Mouse (Mus musculus) forebrain, embryonic 15.5 days (tissue): Measurements from ENCODE around the gene Tmem233. TPM values are rescaled to one million over a fixed set of nuclear protein-coding genes. Genes with fewer than 3 reads are reported as not detected.
A peak's percentile ranks its signal among the peaks of the same experiment; 100 is the strongest.

Experiments used
- ATAC-seq: fragments of 200-750 bp; cut with Nextera tagmentation; replicated peaks from 2 replicates; pipeline ENCODE4 v1.8.0; 2017; ENCODE audit warnings: mild to moderate bottlenecking, moderate TSS enrichment, moderate library complexity
- H3K27ac ChIP-seq: fragments of 300-500 bp; sonication (generic); replicated peaks from 2 replicates; pipeline ENCODE4 v1.5.1; 2015; ENCODE audit warnings: mild to moderate bottlenecking, inconsistent platforms
- H3K27me3 ChIP-seq: fragments of 300-500 bp; sonication (generic); 2 replicates; pipeline ENCODE4 v1.6.1; 2015; ENCODE audit warnings: inconsistent platforms
- H3K36me3 ChIP-seq: fragments of 300-500 bp; sonication (generic); 2 replicates; pipeline ENCODE4 v1.6.1; 2015; ENCODE audit warnings: mild to moderate bottlenecking, inconsistent platforms
- H3K4me1 ChIP-seq: fragments of 300-500 bp; sonication (generic); 2 replicates; pipeline ENCODE4 v1.6.1; 2015; ENCODE audit warnings: inconsistent platforms
- H3K4me2 ChIP-seq: fragments of 300-500 bp; sonication (generic); replicated peaks from 2 replicates; pipeline ENCODE4 v1.6.1; 2015; ENCODE audit warnings: mild to moderate bottlenecking, inconsistent platforms
- H3K4me3 ChIP-seq: fragments of 300-500 bp; sonication (generic); 2 replicates; pipeline ENCODE4 v1.5.1; 2015; ENCODE audit warnings: mild to moderate bottlenecking, inconsistent platforms
- H3K9ac ChIP-seq: fragments of 300-500 bp; sonication (generic); replicated peaks from 2 replicates; pipeline ENCODE4 v1.6.1; 2015; ENCODE audit warnings: mild to moderate bottlenecking, inconsistent platforms
- H3K9me3 ChIP-seq: fragments of 300-500 bp; sonication (generic); 2 replicates; pipeline ENCODE4 v1.6.1; 2016; ENCODE audit warnings: inconsistent platforms
- WGBS: fragments of 180-500 bp; shearing (Covaris S2); methylation state at CpG from one replicate; pipeline ENCODE4 v1.1.7; 2015; ENCODE audit warnings: mixed read lengths; 5-methylcytosine and 5-hydroxymethylcytosine counted together
- polyA plus RNA-seq: library from polyadenylated mRNA; unstranded; fragments of >200 nt; fragmentation: Nextera tagmentation; extraction: Ambion mirVana; gene quantifications from 2 replicates; pipeline ENCODE4 v1.2.1, GENCODE M21; 2015

The Tmem233 gene
- polyA plus RNA-seq, 1 experiment from 2014 or later: not detected

DNA sequence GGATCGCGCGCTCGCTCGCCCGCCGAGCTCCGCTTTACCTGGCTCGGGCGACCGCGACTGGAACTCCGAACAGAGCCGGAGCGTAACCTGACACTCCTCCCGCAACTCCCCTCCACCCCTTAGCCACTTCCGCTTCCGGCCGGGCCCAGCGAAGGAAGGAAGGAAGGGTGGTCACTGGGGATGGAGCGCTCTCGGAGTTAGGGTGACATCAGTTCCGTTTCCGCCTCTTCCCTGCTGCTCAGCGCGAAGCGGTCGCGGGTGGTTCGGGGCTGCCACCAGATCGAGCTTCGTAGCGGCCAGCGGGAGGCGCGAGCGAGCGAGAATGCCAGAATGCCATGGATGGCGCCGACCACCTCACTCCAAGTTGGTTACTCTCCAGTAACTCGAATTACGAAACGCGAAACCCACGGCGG lies 58.7 kb downstream of the Tmem233 start, which contains the start of gene Prkab1:
Prkab1 (minus strand) TSS at position 182 of the 413 bp plus-strand sequence.
- peaks cover 21% of the 10 kb centered on the region for H3K4me1 ChIP-seq
- H3K4me2 ChIP-seq: peak within 1 kb of the TSS; percentile 87
- under 1% methylated on average over 45 of the region's 46 CpGs for WGBS
- no peaks in the 10 kb centered on the region for H3K9me3 ChIP-seq
- peaks cover 15% of the 10 kb centered on the region for H3K36me3 ChIP-seq
- peak within 1 kb of the TSS; percentile 85 for H3K4me3 ChIP-seq
- H3K27me3 ChIP-seq: no peaks in the 10 kb centered on the region
- peak within 1 kb of the TSS; percentile 82 for H3K9ac ChIP-seq
- peak; percentile 97 for ATAC-seq
- H3K27ac ChIP-seq: peak within 1 kb of the TSS; percentile 85

DNA sequence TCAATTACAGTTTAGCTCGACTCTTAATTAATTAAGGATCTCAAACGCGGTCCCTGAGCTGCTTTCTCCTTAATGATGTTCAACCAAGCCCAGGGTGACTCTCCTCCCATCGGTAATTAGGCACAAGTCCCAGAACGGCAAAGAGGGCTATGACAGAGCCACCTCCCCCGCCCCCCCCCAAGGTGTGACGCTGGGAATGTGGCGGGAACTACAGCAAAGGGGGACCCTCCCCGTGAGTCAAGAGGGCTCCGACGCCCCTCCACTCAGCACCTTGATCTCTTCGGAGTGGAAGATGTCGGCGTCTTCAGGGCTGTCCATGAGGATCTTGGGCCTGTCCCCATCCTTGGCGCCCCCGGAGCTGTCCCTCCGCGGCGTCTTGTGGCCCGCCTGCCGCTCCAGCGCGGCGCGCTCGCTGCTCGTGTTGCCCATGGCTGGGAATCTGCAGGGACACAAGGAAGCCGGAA lies 59.2 kb downstream of the Tmem233 start:
- Histone ChIP-seq H3K27ac (peak overlapping the region; percentile 85), H3K4me3 (peak overlapping the region; percentile 85), H3K4me1 (peaks cover 21% of the 10 kb centered on the region), H3K27me3 (no peaks in the 10 kb centered on the region), H3K36me3 (peaks cover 19% of the 10 kb centered on the region), H3K4me2 (peak overlapping the region; percentile 87), H3K9ac (peak overlapping the region; percentile 82), H3K9me3 (no peaks in the 10 kb centered on the region)
- ATAC-seq: peak; percentile 73
- WGBS: under 1% methylated on average over 28 of the region's 28 CpGs

DNA sequence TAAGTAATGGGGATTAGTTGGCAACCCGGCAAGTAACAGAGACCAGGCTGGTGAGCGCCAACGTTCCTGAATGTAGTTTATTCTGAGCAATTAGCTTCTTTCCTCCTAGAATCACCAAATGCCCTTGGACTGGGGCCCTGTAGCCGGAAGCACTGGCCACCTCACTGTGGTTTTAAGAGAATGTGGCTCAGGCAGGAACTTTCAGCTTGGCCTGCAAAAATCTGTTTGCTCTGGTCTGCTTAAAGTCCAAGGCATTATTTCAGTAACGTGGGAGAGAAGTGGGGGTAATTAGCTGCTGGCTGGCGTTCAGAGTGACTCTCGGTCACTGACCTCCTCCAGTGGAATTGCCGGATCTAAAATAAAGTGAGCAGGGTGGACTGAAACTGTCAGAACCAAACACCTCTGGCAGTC lies 59.8 kb downstream of the Tmem233 start:
- H3K4me2 ChIP-seq: peak overlapping the region; percentile 87
- peak overlapping the region; percentile 85 for H3K27ac ChIP-seq
- peak overlapping the region; percentile 85 for H3K4me3 ChIP-seq
- peak overlapping the region; percentile 82 for H3K9ac ChIP-seq
- H3K27me3 ChIP-seq: no peaks in the 10 kb centered on the region
- H3K4me1 ChIP-seq: peaks cover 21% of the 10 kb centered on the region
- H3K9me3 ChIP-seq: no peaks in the 10 kb centered on the region
- ATAC-seq: no peak
- 3% methylated on average over 8 of the region's 8 CpGs for WGBS
- H3K36me3 ChIP-seq: peaks cover 25% of the 10 kb centered on the region

DNA sequence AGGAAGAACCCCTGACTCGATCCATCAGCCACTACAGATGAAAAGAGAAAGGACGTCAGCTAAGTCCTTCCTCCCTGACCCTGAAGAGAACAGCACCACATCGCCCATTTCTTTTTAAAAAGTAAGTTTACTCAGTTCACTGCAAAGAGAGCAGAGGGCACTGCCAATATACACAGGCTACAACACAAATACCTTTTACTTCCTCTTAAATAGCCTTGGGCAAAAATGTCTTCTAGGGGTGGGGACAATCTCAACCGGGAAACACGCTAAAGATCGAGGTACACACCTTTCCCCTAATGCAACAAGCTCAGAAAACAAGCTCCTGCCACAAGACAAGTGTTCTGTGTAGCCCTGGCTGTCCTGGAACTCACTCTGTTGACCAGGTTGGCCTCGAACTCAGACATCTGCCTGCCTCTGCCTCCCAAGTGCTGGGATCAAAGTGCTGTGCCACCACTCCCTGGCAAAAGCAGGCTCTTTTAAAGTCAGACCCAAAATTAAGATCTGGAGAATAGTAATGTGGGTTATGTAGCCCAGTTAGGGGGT lies 60.3 kb downstream of the Tmem233 start:
- Histone ChIP-seq H3K27me3 (no peaks in the 10 kb centered on the region), H3K36me3 (peaks cover 31% of the 10 kb centered on the region), H3K9me3 (no peaks in the 10 kb centered on the region), H3K4me1 (peaks cover 21% of the 10 kb centered on the region), H3K4me3 (peak overlapping the region; percentile 85), H3K27ac (peak overlapping the region; percentile 85; the same call in 1 of the 2 replicates), H3K9ac (no peak overlapping the region), H3K4me2 (peak overlapping the region; percentile 87)
- 83% methylated on average over 7 of the region's 7 CpGs for WGBS
- ATAC-seq: no peak

DNA sequence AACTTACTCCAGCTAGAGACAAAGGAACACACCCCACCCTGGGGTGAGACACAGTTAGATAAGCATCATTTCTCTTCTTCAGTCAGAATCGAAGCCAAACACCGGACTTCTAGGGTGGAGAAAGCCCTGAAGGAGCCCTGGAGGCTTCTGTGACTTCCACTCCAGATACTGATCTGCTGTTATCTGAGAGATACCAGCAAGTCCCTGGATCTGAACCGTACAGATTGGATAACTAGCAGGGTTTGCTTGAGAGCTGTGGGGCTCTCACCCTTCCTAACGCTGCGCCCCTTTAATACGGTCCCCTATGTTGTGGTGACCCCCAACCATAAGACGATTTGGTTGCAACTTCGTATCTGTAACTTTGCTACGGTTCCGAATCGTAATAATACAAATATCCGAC lies 60.9 kb downstream of the Tmem233 start:
- no peak overlapping the region for H3K27ac ChIP-seq
- peaks cover 37% of the 10 kb centered on the region for H3K36me3 ChIP-seq
- no peaks in the 10 kb centered on the region for H3K9me3 ChIP-seq
- no peak for ATAC-seq
- 0 out of 2 replicates have a peak overlapping the region, but pooled peaks have one; percentile 2 for H3K4me2 ChIP-seq
- no peak overlapping the region for H3K9ac ChIP-seq
- 97% methylated on average over 12 of the region's 12 CpGs for WGBS
- no peak overlapping the region for H3K4me3 ChIP-seq
- H3K27me3 ChIP-seq: no peaks in the 10 kb centered on the region
- peaks cover 21% of the 10 kb centered on the region for H3K4me1 ChIP-seq

DNA sequence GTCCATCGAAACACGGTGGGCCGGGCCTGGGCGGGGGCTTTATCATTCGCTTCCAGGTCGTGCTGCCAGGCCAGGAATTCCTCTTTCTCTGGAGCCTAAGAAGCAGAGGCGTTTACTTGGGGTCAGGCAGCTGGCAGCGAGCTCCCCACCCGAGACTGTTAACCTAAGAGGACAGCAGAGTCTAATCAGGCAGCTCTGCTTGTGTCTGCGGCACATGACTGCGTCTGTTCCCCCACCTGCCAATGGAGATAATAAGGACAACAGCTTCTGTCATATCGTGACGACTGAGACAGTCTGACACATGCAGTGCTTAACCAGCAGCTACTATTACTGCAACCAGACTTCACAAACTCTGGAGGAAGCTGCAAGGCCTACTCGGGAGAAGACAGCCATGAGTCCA lies 61.5 kb downstream of the Tmem233 start:
- Histone ChIP-seq H3K9me3 (no peaks in the 10 kb centered on the region), H3K27ac (no peak overlapping the region), H3K36me3 (peaks cover 42% of the 10 kb centered on the region), H3K9ac (no peak overlapping the region), H3K27me3 (no peaks in the 10 kb centered on the region), H3K4me2 (no peak overlapping the region), H3K4me3 (no peak overlapping the region), H3K4me1 (peaks cover 21% of the 10 kb centered on the region)
- WGBS: 93% methylated on average over 14 of the region's 14 CpGs
- ATAC-seq: no peak

DNA sequence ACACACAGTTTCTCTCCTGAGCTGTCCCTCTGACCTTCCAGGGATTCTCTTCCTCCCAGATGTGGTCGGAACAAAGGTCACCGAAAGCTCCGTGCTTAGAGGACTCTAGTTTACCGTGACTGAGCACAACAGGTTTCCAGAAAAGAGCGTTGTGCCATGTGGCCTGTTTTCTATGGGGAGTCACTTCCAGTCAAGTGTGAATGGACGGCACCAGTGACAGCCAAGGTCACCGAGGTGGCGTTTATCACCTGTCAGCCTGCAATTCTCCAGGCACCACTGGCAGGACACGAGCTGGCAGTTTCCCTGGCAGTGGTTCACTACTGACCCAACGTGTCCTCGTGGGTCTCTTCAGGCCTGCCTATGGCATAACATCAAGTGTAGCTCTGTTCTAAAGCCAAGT lies 63.7 kb downstream of the Tmem233 start:
- Histone ChIP-seq H3K9ac (no peak overlapping the region), H3K4me1 (peaks cover 21% of the 10 kb centered on the region), H3K27me3 (no peaks in the 10 kb centered on the region), H3K36me3 (peaks cover 63% of the 10 kb centered on the region), H3K4me2 (no peak overlapping the region), H3K4me3 (no peak overlapping the region), H3K27ac (no peak overlapping the region), H3K9me3 (no peaks in the 10 kb centered on the region)
- 91% methylated on average over 11 of the region's 11 CpGs for WGBS
- no peak for ATAC-seq

DNA sequence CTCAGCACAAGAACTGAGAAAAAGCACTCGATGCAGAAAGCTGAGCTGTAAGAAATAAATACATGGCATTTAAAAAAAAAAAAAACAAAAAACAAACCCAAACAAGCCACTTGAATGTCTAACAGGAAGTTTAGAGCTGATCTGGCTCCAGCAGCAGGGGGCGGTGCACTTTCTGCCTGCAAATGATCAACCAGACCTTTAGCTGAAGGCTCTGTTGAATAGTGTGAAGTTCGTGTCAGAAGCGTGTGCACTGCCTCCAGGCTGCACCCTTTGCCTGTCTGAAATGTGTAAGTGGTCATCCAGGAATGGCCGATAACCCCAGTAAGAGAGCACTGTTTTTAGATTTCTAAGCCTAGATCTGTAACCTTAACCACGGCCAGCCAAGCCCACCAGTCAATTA lies 64.3 kb downstream of the Tmem233 start:
- H3K9ac ChIP-seq: no peak overlapping the region
- H3K4me1 ChIP-seq: peaks cover 18% of the 10 kb centered on the region
- no peak overlapping the region for H3K4me3 ChIP-seq
- H3K27me3 ChIP-seq: no peaks in the 10 kb centered on the region
- no peak for ATAC-seq
- no peaks in the 10 kb centered on the region for H3K9me3 ChIP-seq
- peaks cover 69% of the 10 kb centered on the region for H3K36me3 ChIP-seq
- 84% methylated on average over 6 of the region's 6 CpGs for WGBS
- no peak overlapping the region for H3K4me2 ChIP-seq
- H3K27ac ChIP-seq: no peak overlapping the region

DNA sequence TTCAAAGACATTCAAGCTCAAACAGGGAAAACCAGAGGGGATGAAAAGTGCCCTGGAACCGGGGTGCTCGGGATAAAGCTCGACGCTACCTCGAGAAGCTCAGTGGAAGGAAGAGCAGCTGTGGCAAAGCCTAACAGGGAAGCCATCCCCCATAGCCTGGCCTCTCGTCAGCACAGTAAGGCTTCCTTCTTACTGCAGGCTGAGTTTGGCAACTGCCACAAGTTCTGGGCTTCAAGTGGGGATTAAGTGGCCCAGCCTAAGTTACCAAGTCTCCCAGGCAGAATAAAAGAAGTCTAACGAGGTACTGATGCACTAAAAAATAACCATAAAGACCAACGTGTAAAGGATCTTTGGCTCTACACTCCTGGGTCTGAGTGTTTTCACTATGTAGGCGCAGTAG lies 64.8 kb downstream of the Tmem233 start:
- no peaks in the 10 kb centered on the region for H3K27me3 ChIP-seq
- peaks cover 74% of the 10 kb centered on the region for H3K36me3 ChIP-seq
- H3K4me2 ChIP-seq: no peak overlapping the region
- WGBS: 73% methylated on average over 9 of the region's 9 CpGs
- no peaks in the 10 kb centered on the region for H3K9me3 ChIP-seq
- no peak overlapping the region for H3K9ac ChIP-seq
- no peak overlapping the region for H3K4me3 ChIP-seq
- ATAC-seq: no peak
- H3K4me1 ChIP-seq: peaks cover 12% of the 10 kb centered on the region
- no peak overlapping the region for H3K27ac ChIP-seq

DNA sequence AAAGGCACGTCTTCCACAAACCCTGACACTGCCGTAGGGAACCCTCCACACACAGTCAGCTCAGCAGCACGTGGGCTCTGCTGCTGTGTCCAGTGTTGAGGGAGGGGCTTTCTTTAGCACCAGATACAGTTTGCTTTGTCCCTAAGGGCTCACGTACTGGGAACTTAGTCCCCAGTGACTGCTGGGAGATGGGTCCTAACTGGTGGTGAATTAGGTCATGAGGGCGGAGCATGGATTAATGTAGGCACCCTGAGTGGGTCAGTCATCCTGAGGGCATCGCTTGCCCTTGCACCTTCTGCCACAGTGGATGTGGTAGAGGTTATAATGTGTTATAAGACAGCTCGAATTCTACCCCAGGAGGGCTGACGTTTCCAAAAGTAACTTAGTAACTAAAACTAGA lies 65.7 kb downstream of the Tmem233 start:
- Histone ChIP-seq H3K4me1 (peaks cover 4% of the 10 kb centered on the region), H3K27me3 (no peaks in the 10 kb centered on the region), H3K9me3 (no peaks in the 10 kb centered on the region), H3K36me3 (peaks cover 78% of the 10 kb centered on the region), H3K4me3 (no peak overlapping the region), H3K4me2 (no peak overlapping the region), H3K27ac (no peak overlapping the region), H3K9ac (no peak overlapping the region)
- ATAC-seq: no peak
- 96% methylated on average over 8 of the region's 8 CpGs for whole genome bisulfite sequencing

DNA sequence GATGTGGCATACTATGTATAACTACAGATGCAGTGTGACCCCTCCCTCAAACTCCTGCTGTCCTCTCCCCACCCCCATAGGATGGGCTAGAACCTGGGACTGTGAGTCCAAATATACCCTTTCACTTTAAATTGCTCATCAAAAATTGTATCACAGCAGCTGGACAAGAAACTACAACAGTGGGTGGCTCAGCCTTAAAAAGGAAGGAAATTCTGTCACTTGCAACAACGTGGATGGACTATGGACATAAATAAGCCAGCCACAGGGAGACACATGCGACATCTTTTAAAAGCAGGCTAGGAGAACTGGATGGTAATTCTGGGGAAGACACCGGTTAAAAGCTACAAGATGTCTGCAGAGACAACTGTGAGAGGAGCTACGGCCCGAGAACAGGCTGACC lies 66.5 kb downstream of the Tmem233 start:
- H3K4me3 ChIP-seq: no peak overlapping the region

DNA sequence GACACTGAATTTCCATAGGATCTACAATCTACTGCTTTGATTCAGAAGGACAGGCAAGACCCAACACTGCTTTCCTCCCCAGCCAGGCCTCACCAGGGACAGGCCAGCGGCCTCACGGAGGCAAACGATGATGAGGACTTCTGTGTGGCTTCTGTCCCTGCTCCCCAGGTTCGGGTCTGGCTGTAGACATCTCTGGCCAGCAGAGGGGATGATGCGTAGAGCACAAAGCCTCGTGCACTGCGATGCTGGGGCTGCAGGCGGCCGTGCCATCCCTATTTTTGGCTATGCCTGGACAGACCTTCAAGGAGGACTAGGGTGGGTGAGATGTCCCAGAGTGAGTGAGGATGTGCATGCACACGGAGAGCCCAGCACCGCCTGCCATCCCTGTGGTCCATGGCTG lies 68.8 kb downstream of the Tmem233 start:
- 94% methylated on average over 11 of the region's 11 CpGs for WGBS
- Histone ChIP-seq H3K27ac (no peak overlapping the region), H3K4me1 (no peaks in the 10 kb centered on the region), H3K27me3 (no peaks in the 10 kb centered on the region), H3K9ac (no peak overlapping the region), H3K9me3 (no peaks in the 10 kb centered on the region), H3K4me3 (no peak overlapping the region), H3K4me2 (no peak overlapping the region), H3K36me3 (peaks cover 63% of the 10 kb centered on the region)
- no peak for ATAC-seq

More for the DNA sequence above, 66.5 kb downstream of the Tmem233 start:
- Histone ChIP-seq H3K27me3 (no peaks in the 10 kb centered on the region), H3K9ac (no peak overlapping the region), H3K4me2 (no peak overlapping the region), H3K4me1 (no peaks in the 10 kb centered on the region), H3K27ac (no peak overlapping the region), H3K36me3 (peaks cover 78% of the 10 kb centered on the region), H3K9me3 (no peaks in the 10 kb centered on the region)
- 90% methylated on average over 5 of the region's 5 CpGs for WGBS
- ATAC-seq: no peak

DNA sequence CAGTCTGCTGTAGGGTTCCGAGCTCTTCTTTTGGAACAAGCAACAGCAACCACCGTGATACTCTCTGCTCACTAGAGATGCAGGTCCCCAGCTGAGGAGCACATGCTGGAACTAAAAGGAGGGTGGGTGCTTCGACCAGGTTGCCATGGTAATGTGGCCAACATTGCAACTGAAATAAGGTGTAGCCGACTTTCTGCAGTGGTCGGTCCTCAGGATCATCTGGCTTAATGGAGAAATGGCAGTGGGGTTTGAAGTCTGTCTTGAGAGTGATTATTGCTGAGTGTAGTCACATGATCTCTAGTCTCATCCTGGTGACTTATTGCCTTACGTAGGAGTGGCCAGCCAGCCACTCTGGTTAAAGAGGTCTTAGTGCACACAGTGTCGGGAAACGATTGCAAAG lies 69.2 kb downstream of the Tmem233 start:
- H3K36me3 ChIP-seq: peaks cover 59% of the 10 kb centered on the region
- H3K27ac ChIP-seq: no peak overlapping the region
- H3K9me3 ChIP-seq: no peaks in the 10 kb centered on the region
- H3K9ac ChIP-seq: no peak overlapping the region
- H3K4me2 ChIP-seq: no peak overlapping the region
- no peaks in the 10 kb centered on the region for H3K4me1 ChIP-seq
- ATAC-seq: no peak
- H3K27me3 ChIP-seq: no peaks in the 10 kb centered on the region
- WGBS: 84% methylated on average over 8 of the region's 8 CpGs
- no peak overlapping the region for H3K4me3 ChIP-seq
